Comparison of ENCODE assay signal across 17 mouse cellular contexts in genomic region chr2:59968593-59968992, GRCm38 (mm10).
"Had no signal": no experiment of that assay in that cellular context is flagged by ENCODE, and none has a peak within 500 bp of the region (broad histone marks: within the 10 kb centered on the region; RNA-seq: fewer than 3 reads in every experiment).

No protein-coding gene starts in this region.

- H3K27ac ChIP-seq: layer of hippocampus, adult 2 months; left cerebral cortex, adult 2 months; liver, embryonic 13.5 days; midbrain, embryonic 10.5 days; midbrain, embryonic 13.5 days; neural tube, embryonic 13.5 days; stomach, postnatal 0 days had no signal

- H3K9ac ChIP-seq: liver, embryonic 13.5 days; midbrain, embryonic 13.5 days; neural tube, embryonic 13.5 days had no signal

- H3K9me3 ChIP-seq: liver, embryonic 13.5 days; megakaryocyte, embryonic 14.5 days; midbrain, embryonic 10.5 days; midbrain, embryonic 13.5 days; neural tube, embryonic 13.5 days had no signal

- H3K4me2 ChIP-seq: liver, embryonic 13.5 days; midbrain, embryonic 13.5 days; neural tube, embryonic 13.5 days had no signal

- H3K27me3 ChIP-seq: liver, embryonic 13.5 days; megakaryocyte, embryonic 14.5 days; midbrain, embryonic 13.5 days; neural tube, embryonic 13.5 days had no signal

- DNase-seq: kidney, postnatal 25 days; layer of hippocampus, adult 9-11 months; layer of hippocampus, postnatal 36 days; liver, embryonic 13.5 days; lung, adult 2 months; thymus, adult 2 months; thymus, postnatal 14 days; thymus, postnatal 4 days had no signal

- H3K4me1 ChIP-seq: midbrain, embryonic 10.5 days had no signal

- ATAC-seq: midbrain, embryonic 13.5 days; midbrain, embryonic 16.5 days had no signal

- H3K4me3 ChIP-seq: layer of hippocampus, adult 2 months; left cerebral cortex, adult 2 months; liver, embryonic 13.5 days; midbrain, embryonic 10.5 days; midbrain, embryonic 13.5 days; myocyte; neural tube, embryonic 13.5 days had no signal
